Mouse (Mus musculus): ENCODE data around the gene Fbxo7. TPM values are rescaled to one million over a fixed set of nuclear protein-coding genes. Genes with fewer than 3 reads are reported as not detected.

Gene Fbxo7
- polyA plus RNA-seq, 1 experiment from 2014 or later: 24.2 TPM

- no peak overlapping the region for H3K9ac ChIP-seq (ENCODE audit: low read length)
- no peak for ATAC-seq (replicated peaks; ENCODE audit: extremely low read depth, insufficient read depth, low FRiP score)
- no peaks in the 10 kb centered on the region for H3K9me3 ChIP-seq (replicated peaks; ENCODE audit: control insufficient read depth, low read length)
- no peaks in the 10 kb centered on the region for H3K36me3 ChIP-seq (ENCODE audit: control insufficient read depth, insufficient read depth)
- no peaks in the 10 kb centered on the region for H3K27me3 ChIP-seq (ENCODE audit: control insufficient read depth, insufficient read depth, low read length)
- H3K27ac ChIP-seq (ENCODE audit: low read length): no peak overlapping the region
- H3K4me1 ChIP-seq (ENCODE audit: control insufficient read depth, insufficient read depth, low read length): no peaks in the 10 kb centered on the region
- WGBS: 53% methylated on average over 6 of the region's 6 CpGs
- H3K4me3 ChIP-seq (ENCODE audit: low read length): no peak overlapping the region
- H3K4me2 ChIP-seq (ENCODE audit: low read depth, low read length): no peak overlapping the region
Measured at GRCm38 (mm10) chr10:86010636-86011035, 11.1 kb upstream of the Fbxo7 start.

GRCm38 (mm10) chr10:86011172-86011571 is 10.6 kb upstream of the Fbxo7 start:
- Histone ChIP-seq H3K4me3 (ENCODE audit: low read length) (no peak overlapping the region), H3K9ac (ENCODE audit: low read length) (no peak overlapping the region), H3K27ac (ENCODE audit: low read length) (no peak overlapping the region), H3K27me3 (ENCODE audit: control insufficient read depth, insufficient read depth, low read length) (no peaks in the 10 kb centered on the region), H3K9me3 (replicated peaks; ENCODE audit: control insufficient read depth, low read length) (no peaks in the 10 kb centered on the region), H3K4me1 (ENCODE audit: control insufficient read depth, insufficient read depth, low read length) (no peaks in the 10 kb centered on the region), H3K36me3 (ENCODE audit: control insufficient read depth, insufficient read depth) (no peaks in the 10 kb centered on the region), H3K4me2 (ENCODE audit: low read depth, low read length) (no peak overlapping the region)
- ATAC-seq (replicated peaks; ENCODE audit: extremely low read depth, insufficient read depth, low FRiP score): no peak
- 57% methylated on average over 2 of the region's 2 CpGs for WGBS

GRCm38 (mm10) chr10:86011781-86012180 is 10.0 kb upstream of the Fbxo7 start, which contains the start of gene Bpifc:
Gene Bpifc, minus strand, starts transcription at chr10:86011895.
- no peaks in the 10 kb centered on the region for H3K9me3 ChIP-seq (replicated peaks; ENCODE audit: control insufficient read depth, low read length)
- H3K36me3 ChIP-seq (ENCODE audit: control insufficient read depth, insufficient read depth): no peaks in the 10 kb centered on the region
- H3K4me3 ChIP-seq (ENCODE audit: low read length): no peak within 1 kb of the TSS
- H3K4me2 ChIP-seq (ENCODE audit: low read depth, low read length): no peak within 1 kb of the TSS
- 89% methylated on average over 2 of the region's 2 CpGs for WGBS
- H3K27ac ChIP-seq (ENCODE audit: low read length): no peak within 1 kb of the TSS
- H3K27me3 ChIP-seq (ENCODE audit: control insufficient read depth, insufficient read depth, low read length): no peaks in the 10 kb centered on the region
- H3K9ac ChIP-seq (ENCODE audit: low read length): no peak within 1 kb of the TSS
- no peak for ATAC-seq (replicated peaks; ENCODE audit: extremely low read depth, insufficient read depth, low FRiP score)
- no peaks in the 10 kb centered on the region for H3K4me1 ChIP-seq (ENCODE audit: control insufficient read depth, insufficient read depth, low read length)

- no peak overlapping the region for H3K9ac ChIP-seq (ENCODE audit: low read length)
- H3K4me1 ChIP-seq (ENCODE audit: control insufficient read depth, insufficient read depth, low read length): peaks cover 3% of the 10 kb centered on the region; the same call in 1 of the 2 replicates
- no peaks in the 10 kb centered on the region for H3K27me3 ChIP-seq (ENCODE audit: control insufficient read depth, insufficient read depth, low read length)
- 76% methylated on average over 7 of the region's 7 CpGs for WGBS
- no peak overlapping the region for H3K27ac ChIP-seq (ENCODE audit: low read length)
- H3K4me3 ChIP-seq (ENCODE audit: low read length): no peak overlapping the region
- no peak for ATAC-seq (replicated peaks; ENCODE audit: extremely low read depth, insufficient read depth, low FRiP score)
- no peaks in the 10 kb centered on the region for H3K9me3 ChIP-seq (replicated peaks; ENCODE audit: control insufficient read depth, low read length)
- no peaks in the 10 kb centered on the region for H3K36me3 ChIP-seq (ENCODE audit: control insufficient read depth, insufficient read depth)
- H3K4me2 ChIP-seq (ENCODE audit: low read depth, low read length): no peak overlapping the region
Measured at GRCm38 (mm10) chr10:86017781-86018180, 4.0 kb upstream of the Fbxo7 start.

GRCm38 (mm10) chr10:86018813-86019212 is 3.0 kb upstream of the Fbxo7 start:
- Histone ChIP-seq H3K9me3 (replicated peaks; ENCODE audit: control insufficient read depth, low read length) (no peaks in the 10 kb centered on the region), H3K4me2 (ENCODE audit: low read depth, low read length) (no peak overlapping the region), H3K27me3 (ENCODE audit: control insufficient read depth, insufficient read depth, low read length) (no peaks in the 10 kb centered on the region), H3K36me3 (ENCODE audit: control insufficient read depth, insufficient read depth) (no peaks in the 10 kb centered on the region), H3K4me1 (ENCODE audit: control insufficient read depth, insufficient read depth, low read length) (peaks cover 3% of the 10 kb centered on the region; the same call in 1 of the 2 replicates), H3K27ac (ENCODE audit: low read length) (no peak overlapping the region), H3K9ac (ENCODE audit: low read length) (no peak overlapping the region), H3K4me3 (ENCODE audit: low read length) (no peak overlapping the region)
- 35% methylated on average over 5 of the region's 5 CpGs for WGBS
- ATAC-seq (replicated peaks; ENCODE audit: extremely low read depth, insufficient read depth, low FRiP score): no peak

GRCm38 (mm10) chr10:86021408-86021748 is 394 bp upstream of the Fbxo7 start:
- Histone ChIP-seq H3K4me1 (ENCODE audit: control insufficient read depth, insufficient read depth, low read length) (peaks cover 3% of the 10 kb centered on the region; the same call in 1 of the 2 replicates), H3K27ac (ENCODE audit: low read length) (no peak overlapping the region), H3K36me3 (ENCODE audit: control insufficient read depth, insufficient read depth) (no peaks in the 10 kb centered on the region), H3K27me3 (ENCODE audit: control insufficient read depth, insufficient read depth, low read length) (no peaks in the 10 kb centered on the region), H3K9me3 (replicated peaks; ENCODE audit: control insufficient read depth, low read length) (no peaks in the 10 kb centered on the region), H3K9ac (ENCODE audit: low read length) (peak overlapping the region; percentile 55; the same call in 1 of the 2 replicates), H3K4me3 (ENCODE audit: low read length) (peak overlapping the region; percentile 63), H3K4me2 (ENCODE audit: low read depth, low read length) (peak overlapping the region; percentile 51)
- no peak for ATAC-seq (replicated peaks; ENCODE audit: extremely low read depth, insufficient read depth, low FRiP score)
- 0% methylated on average over 3 of the region's 3 CpGs for whole genome bisulfite sequencing

GRCm38 (mm10) chr10:86022474-86022816 is 673 bp downstream of the Fbxo7 start:
- Histone ChIP-seq H3K9me3 (replicated peaks; ENCODE audit: control insufficient read depth, low read length) (no peaks in the 10 kb centered on the region), H3K36me3 (ENCODE audit: control insufficient read depth, insufficient read depth) (no peaks in the 10 kb centered on the region), H3K9ac (ENCODE audit: low read length) (peak overlapping the region; percentile 78), H3K4me3 (ENCODE audit: low read length) (peak overlapping the region; percentile 63), H3K4me2 (ENCODE audit: low read depth, low read length) (peak overlapping the region; percentile 71), H3K27me3 (ENCODE audit: control insufficient read depth, insufficient read depth, low read length) (no peaks in the 10 kb centered on the region), H3K27ac (ENCODE audit: low read length) (peak overlapping the region; percentile 81), H3K4me1 (ENCODE audit: control insufficient read depth, insufficient read depth, low read length) (peaks cover 3% of the 10 kb centered on the region; the same call in 1 of the 2 replicates)
- peak; percentile 24 for ATAC-seq (replicated peaks; ENCODE audit: extremely low read depth, insufficient read depth, low FRiP score)
- WGBS: 4% methylated on average over 6 of the region's 6 CpGs

GRCm38 (mm10) chr10:86023149-86023548 is 1.4 kb downstream of the Fbxo7 start:
- Histone ChIP-seq H3K4me3 (ENCODE audit: low read length) (peak overlapping the region; percentile 63; the same call in 1 of the 2 replicates), H3K9me3 (replicated peaks; ENCODE audit: control insufficient read depth, low read length) (no peaks in the 10 kb centered on the region), H3K9ac (ENCODE audit: low read length) (no peak overlapping the region), H3K27ac (ENCODE audit: low read length) (no peak overlapping the region), H3K4me1 (ENCODE audit: control insufficient read depth, insufficient read depth, low read length) (peaks cover 3% of the 10 kb centered on the region; the same call in 1 of the 2 replicates), H3K36me3 (ENCODE audit: control insufficient read depth, insufficient read depth) (no peaks in the 10 kb centered on the region), H3K27me3 (ENCODE audit: control insufficient read depth, insufficient read depth, low read length) (no peaks in the 10 kb centered on the region), H3K4me2 (ENCODE audit: low read depth, low read length) (peak overlapping the region; percentile 71)
- no peak for ATAC-seq (replicated peaks; ENCODE audit: extremely low read depth, insufficient read depth, low FRiP score)

- Histone ChIP-seq H3K9me3 (replicated peaks; ENCODE audit: control insufficient read depth, low read length) (no peaks in the 10 kb centered on the region), H3K36me3 (ENCODE audit: control insufficient read depth, insufficient read depth) (peaks cover 7% of the 10 kb centered on the region), H3K4me2 (ENCODE audit: low read depth, low read length) (no peak overlapping the region), H3K4me1 (ENCODE audit: control insufficient read depth, insufficient read depth, low read length) (peaks cover 3% of the 10 kb centered on the region; the same call in 1 of the 2 replicates), H3K27ac (ENCODE audit: low read length) (no peak overlapping the region), H3K9ac (ENCODE audit: low read length) (no peak overlapping the region), H3K27me3 (ENCODE audit: control insufficient read depth, insufficient read depth, low read length) (no peaks in the 10 kb centered on the region), H3K4me3 (ENCODE audit: low read length) (no peak overlapping the region)
- 73% methylated on average over 2 of the region's 2 CpGs for WGBS
- ATAC-seq (replicated peaks; ENCODE audit: extremely low read depth, insufficient read depth, low FRiP score): no peak
Measured at GRCm38 (mm10) chr10:86025906-86026305, 4.1 kb downstream of the Fbxo7 start.

Measured in heart, embryonic 16.5 days (tissue).